Mouse (Mus musculus): Measurements from ENCODE around the gene Lsamp. TPM values are rescaled to one million over a fixed set of nuclear protein-coding genes. Genes with fewer than 3 reads are reported as not detected.

The Lsamp gene
- polyA plus RNA-seq, 1 experiment from 2014 or later = 3.1 TPM

- 77% methylated on average over 6 of the region's 6 CpGs for WGBS
- H3K36me3 ChIP-seq (ENCODE audit: control insufficient read depth, insufficient read depth, low read length) = no peaks in the 10 kb centered on the region
- H3K27ac ChIP-seq (ENCODE audit: low read length) = no peak overlapping the region
- H3K9ac ChIP-seq (ENCODE audit: low read depth, low read length) = no peak overlapping the region
- no peaks in the 10 kb centered on the region for H3K9me3 ChIP-seq (ENCODE audit: control insufficient read depth, low read length)
- H3K27me3 ChIP-seq (replicated peaks; ENCODE audit: control insufficient read depth, insufficient read depth, low read length) = no peaks in the 10 kb centered on the region
- no peak overlapping the region for H3K4me2 ChIP-seq (ENCODE audit: low read depth, low read length)
- H3K4me3 ChIP-seq (ENCODE audit: low read length) = no peak overlapping the region
- no peak for ATAC-seq
- H3K4me1 ChIP-seq (ENCODE audit: control insufficient read depth, insufficient read depth, low read length) = no peaks in the 10 kb centered on the region
Measured at GRCm38 (mm10) chr16:40739771-40740170, 755.6 kb downstream of the Lsamp start.

- Histone ChIP-seq H3K27ac (ENCODE audit: low read length) (no peak overlapping the region), H3K4me1 (ENCODE audit: control insufficient read depth, insufficient read depth, low read length) (no peaks in the 10 kb centered on the region), H3K27me3 (replicated peaks; ENCODE audit: control insufficient read depth, insufficient read depth, low read length) (no peaks in the 10 kb centered on the region), H3K9ac (ENCODE audit: low read depth, low read length) (no peak overlapping the region), H3K36me3 (ENCODE audit: control insufficient read depth, insufficient read depth, low read length) (no peaks in the 10 kb centered on the region), H3K4me3 (ENCODE audit: low read length) (no peak overlapping the region), H3K4me2 (ENCODE audit: low read depth, low read length) (no peak overlapping the region), H3K9me3 (ENCODE audit: control insufficient read depth, low read length) (no peaks in the 10 kb centered on the region)
- 71% methylated on average over 8 of the region's 8 CpGs for WGBS
- no peak for ATAC-seq
Measured at GRCm38 (mm10) chr16:40740273-40740672, 756.1 kb downstream of the Lsamp start.

GRCm38 (mm10) chr16:40827191-40827590, 843.0 kb downstream of the Lsamp start:
- ATAC-seq = no peak
- Histone ChIP-seq H3K9me3 (ENCODE audit: control insufficient read depth, low read length) (no peaks in the 10 kb centered on the region), H3K36me3 (ENCODE audit: control insufficient read depth, insufficient read depth, low read length) (no peaks in the 10 kb centered on the region), H3K4me1 (ENCODE audit: control insufficient read depth, insufficient read depth, low read length) (no peaks in the 10 kb centered on the region), H3K27me3 (replicated peaks; ENCODE audit: control insufficient read depth, insufficient read depth, low read length) (no peaks in the 10 kb centered on the region), H3K4me3 (ENCODE audit: low read length) (no peak overlapping the region), H3K9ac (ENCODE audit: low read depth, low read length) (no peak overlapping the region), H3K27ac (ENCODE audit: low read length) (no peak overlapping the region), H3K4me2 (ENCODE audit: low read depth, low read length) (no peak overlapping the region)
- 72% methylated on average over 1 of the region's 1 CpGs for WGBS

GRCm38 (mm10) chr16:40831536-40831935, 847.4 kb downstream of the Lsamp start:
- H3K27me3 ChIP-seq (replicated peaks; ENCODE audit: control insufficient read depth, insufficient read depth, low read length) = no peaks in the 10 kb centered on the region
- H3K4me2 ChIP-seq (ENCODE audit: low read depth, low read length) = no peak overlapping the region
- H3K9ac ChIP-seq (ENCODE audit: low read depth, low read length) = no peak overlapping the region
- H3K4me1 ChIP-seq (ENCODE audit: control insufficient read depth, insufficient read depth, low read length) = no peaks in the 10 kb centered on the region
- no peaks in the 10 kb centered on the region for H3K36me3 ChIP-seq (ENCODE audit: control insufficient read depth, insufficient read depth, low read length)
- ATAC-seq = no peak
- no peak overlapping the region for H3K27ac ChIP-seq (ENCODE audit: low read length)
- H3K9me3 ChIP-seq (ENCODE audit: control insufficient read depth, low read length) = no peaks in the 10 kb centered on the region
- no peak overlapping the region for H3K4me3 ChIP-seq (ENCODE audit: low read length)

- no peaks in the 10 kb centered on the region for H3K9me3 ChIP-seq (ENCODE audit: control insufficient read depth, low read length)
- H3K36me3 ChIP-seq (ENCODE audit: control insufficient read depth, insufficient read depth, low read length) = no peaks in the 10 kb centered on the region
- no peaks in the 10 kb centered on the region for H3K4me1 ChIP-seq (ENCODE audit: control insufficient read depth, insufficient read depth, low read length)
- 64% methylated on average over 1 of the region's 1 CpGs for WGBS
- no peaks in the 10 kb centered on the region for H3K27me3 ChIP-seq (replicated peaks; ENCODE audit: control insufficient read depth, insufficient read depth, low read length)
- no peak overlapping the region for H3K4me2 ChIP-seq (ENCODE audit: low read depth, low read length)
- no peak for ATAC-seq
- no peak overlapping the region for H3K9ac ChIP-seq (ENCODE audit: low read depth, low read length)
- H3K4me3 ChIP-seq (ENCODE audit: low read length) = no peak overlapping the region
- no peak overlapping the region for H3K27ac ChIP-seq (ENCODE audit: low read length)
Measured at GRCm38 (mm10) chr16:40841765-40842164, 857.6 kb downstream of the Lsamp start.

GRCm38 (mm10) chr16:40866733-40867132, 882.6 kb downstream of the Lsamp start:
- Histone ChIP-seq H3K36me3 (ENCODE audit: control insufficient read depth, insufficient read depth, low read length) (no peaks in the 10 kb centered on the region), H3K4me3 (ENCODE audit: low read length) (no peak overlapping the region), H3K4me2 (ENCODE audit: low read depth, low read length) (no peak overlapping the region), H3K9ac (ENCODE audit: low read depth, low read length) (no peak overlapping the region), H3K4me1 (ENCODE audit: control insufficient read depth, insufficient read depth, low read length) (no peaks in the 10 kb centered on the region), H3K9me3 (ENCODE audit: control insufficient read depth, low read length) (no peaks in the 10 kb centered on the region), H3K27me3 (replicated peaks; ENCODE audit: control insufficient read depth, insufficient read depth, low read length) (no peaks in the 10 kb centered on the region), H3K27ac (ENCODE audit: low read length) (no peak overlapping the region)
- ATAC-seq = no peak

- Histone ChIP-seq H3K27me3 (replicated peaks; ENCODE audit: control insufficient read depth, insufficient read depth, low read length) (no peaks in the 10 kb centered on the region), H3K36me3 (ENCODE audit: control insufficient read depth, insufficient read depth, low read length) (no peaks in the 10 kb centered on the region), H3K9ac (ENCODE audit: low read depth, low read length) (no peak overlapping the region), H3K4me3 (ENCODE audit: low read length) (no peak overlapping the region), H3K4me1 (ENCODE audit: control insufficient read depth, insufficient read depth, low read length) (no peaks in the 10 kb centered on the region), H3K27ac (ENCODE audit: low read length) (no peak overlapping the region), H3K9me3 (ENCODE audit: control insufficient read depth, low read length) (no peaks in the 10 kb centered on the region), H3K4me2 (ENCODE audit: low read depth, low read length) (no peak overlapping the region)
- no peak for ATAC-seq
- 51% methylated on average over 4 of the region's 4 CpGs for WGBS
Measured at GRCm38 (mm10) chr16:40878301-40878700, 894.1 kb downstream of the Lsamp start.

GRCm38 (mm10) chr16:40881942-40882341, 897.8 kb downstream of the Lsamp start:
- Histone ChIP-seq H3K4me2 (ENCODE audit: low read depth, low read length) (no peak overlapping the region), H3K27ac (ENCODE audit: low read length) (no peak overlapping the region), H3K4me3 (ENCODE audit: low read length) (no peak overlapping the region), H3K36me3 (ENCODE audit: control insufficient read depth, insufficient read depth, low read length) (no peaks in the 10 kb centered on the region), H3K4me1 (ENCODE audit: control insufficient read depth, insufficient read depth, low read length) (no peaks in the 10 kb centered on the region), H3K27me3 (replicated peaks; ENCODE audit: control insufficient read depth, insufficient read depth, low read length) (no peaks in the 10 kb centered on the region), H3K9me3 (ENCODE audit: control insufficient read depth, low read length) (no peaks in the 10 kb centered on the region), H3K9ac (ENCODE audit: low read depth, low read length) (no peak overlapping the region)
- no peak for ATAC-seq
- 54% methylated on average over 5 of the region's 5 CpGs for WGBS

- Histone ChIP-seq H3K4me2 (ENCODE audit: low read depth, low read length) (no peak overlapping the region), H3K9me3 (ENCODE audit: control insufficient read depth, low read length) (no peaks in the 10 kb centered on the region), H3K36me3 (ENCODE audit: control insufficient read depth, insufficient read depth, low read length) (no peaks in the 10 kb centered on the region), H3K27ac (ENCODE audit: low read length) (no peak overlapping the region), H3K4me1 (ENCODE audit: control insufficient read depth, insufficient read depth, low read length) (no peaks in the 10 kb centered on the region), H3K27me3 (replicated peaks; ENCODE audit: control insufficient read depth, insufficient read depth, low read length) (no peaks in the 10 kb centered on the region), H3K4me3 (ENCODE audit: low read length) (no peak overlapping the region), H3K9ac (ENCODE audit: low read depth, low read length) (no peak overlapping the region)
- ATAC-seq = no peak
- WGBS = 35% methylated on average over 7 of the region's 7 CpGs
Measured at GRCm38 (mm10) chr16:40891338-40891737, 907.2 kb downstream of the Lsamp start.

GRCm38 (mm10) chr16:40897768-40898327, 913.7 kb downstream of the Lsamp start:
- H3K27me3 ChIP-seq (replicated peaks; ENCODE audit: control insufficient read depth, insufficient read depth, low read length) = no peaks in the 10 kb centered on the region
- H3K27ac ChIP-seq (ENCODE audit: low read length) = no peak overlapping the region
- H3K9me3 ChIP-seq (ENCODE audit: control insufficient read depth, low read length) = no peaks in the 10 kb centered on the region
- H3K36me3 ChIP-seq (ENCODE audit: control insufficient read depth, insufficient read depth, low read length) = no peaks in the 10 kb centered on the region
- H3K4me1 ChIP-seq (ENCODE audit: control insufficient read depth, insufficient read depth, low read length) = no peaks in the 10 kb centered on the region
- no peak for ATAC-seq
- no peak overlapping the region for H3K4me3 ChIP-seq (ENCODE audit: low read length)
- H3K4me2 ChIP-seq (ENCODE audit: low read depth, low read length) = no peak overlapping the region
- WGBS = 52% methylated on average over 4 of the region's 4 CpGs
- no peak overlapping the region for H3K9ac ChIP-seq (ENCODE audit: low read depth, low read length)
